Mouse (Mus musculus) CH12.LX (cell line): ENCODE measurements around the gene Mfsd5.

Experiments
- BHLHE40 ChIP-seq: IDR thresholded peaks from 2 replicates; pipeline ENCODE4 v1.6.1; 2011; ENCODE audit warnings: mild to moderate bottlenecking, low read depth, low read length, improper control_type of control experiment
- MYC ChIP-seq: IDR thresholded peaks from 2 replicates; pipeline ENCODE4 v1.6.1; 2011; ENCODE audit warnings: low read depth, mild to moderate bottlenecking, improper control_type of control experiment, low read length

- TF ChIP-seq MYC = no peak
- no peak for TF ChIP-seq BHLHE40
Observed at GRCm38 (mm10) chr15:102308717-102309116, 29.5 kb downstream of the Mfsd5 start.
